In genomic region chr6:137542231-137543152, GRCm38 (mm10) we compare ENCODE assay signal across 10 mouse cellular contexts.
A peak's percentile ranks its signal among the peaks of the same experiment; 100 is the strongest.
DNase-seq lines count a peak whose midpoint lies in the region; ATAC-seq and TF ChIP-seq lines count a peak whose summit lies in the region.
"Had no signal": no experiment of that assay in that cellular context is flagged by ENCODE, and none has a peak within 500 bp of the region (broad histone marks: within the 10 kb centered on the region; RNA-seq: fewer than 3 reads in every experiment).

No protein-coding gene starts in this region.

- H3K4me1 ChIP-seq in E14TG2a.4 (replicated peaks; ENCODE audit: low read depth, low read length): peaks cover 59% of the 10 kb centered on the region
- H3K4me1 ChIP-seq in forebrain, embryonic 13.5 days: peaks cover 23% of the 10 kb centered on the region
- peaks cover 33% of the 10 kb centered on the region for H3K4me1 ChIP-seq in limb, embryonic 12.5 days (replicated peaks)

- 0 out of 2 replicates have a peak overlapping the region, but pooled peaks have one; percentile 40 for H3K27ac ChIP-seq in forebrain, embryonic 13.5 days
- no peak overlapping the region for H3K27ac ChIP-seq in limb, embryonic 12.5 days
- no peak overlapping the region for H3K27ac ChIP-seq in gastrocnemius, adult 2 months

- H3K27me3 ChIP-seq in E14TG2a.4 (ENCODE audit: insufficient read depth, low read length): no peaks in the 10 kb centered on the region
- peaks cover 9% of the 10 kb centered on the region for H3K27me3 ChIP-seq in forebrain, embryonic 13.5 days
- H3K27me3 ChIP-seq in limb, embryonic 12.5 days: no peaks in the 10 kb centered on the region

- WGBS in forebrain, embryonic 13.5 days: 6% methylated on average over 10 of the region's 10 CpGs
- WGBS in limb, embryonic 12.5 days: 15% methylated on average over 10 of the region's 10 CpGs

- peak overlapping the region; percentile 45 for H3K4me3 ChIP-seq in E14TG2a.4 (replicated peaks; ENCODE audit: low read length)
- H3K4me3 ChIP-seq in forebrain, embryonic 13.5 days: no peak overlapping the region
- H3K4me3 ChIP-seq in limb, embryonic 12.5 days (replicated peaks): no peak overlapping the region
- no peak overlapping the region for H3K4me3 ChIP-seq in gastrocnemius, adult 2 months

- H3K9me3 ChIP-seq in E14TG2a.4 (ENCODE audit: low read length): peaks cover 8% of the 10 kb centered on the region
- H3K9me3 ChIP-seq in forebrain, embryonic 13.5 days (replicated peaks): no peaks in the 10 kb centered on the region
- no peaks in the 10 kb centered on the region for H3K9me3 ChIP-seq in limb, embryonic 12.5 days

- no peaks in the 10 kb centered on the region for H3K36me3 ChIP-seq in E14TG2a.4 (ENCODE audit: insufficient read depth, low read length)
- no peaks in the 10 kb centered on the region for H3K36me3 ChIP-seq in forebrain, embryonic 13.5 days (ENCODE audit: poor library complexity, severe bottlenecking)
- H3K36me3 ChIP-seq in limb, embryonic 12.5 days: no peaks in the 10 kb centered on the region

- peak; percentile 30 for DNase-seq in 3T3-L1 (ENCODE audit: low read depth, low spot score)
- no peak for DNase-seq in adrenal gland, postnatal 36 days
- no peak for DNase-seq in adrenal gland, adult 2 months
- DNase-seq in adrenal gland, postnatal 4 days (ENCODE audit: low spot score in 2 of 2): no peak
- no peak for DNase-seq in gastrocnemius, adult 2 months
- DNase-seq: spleen, adult 18-20 months had no signal

- no peak for TF ChIP-seq CTCF in E14TG2a.4 (conservative IDR thresholded peaks at IDR 0.05; ENCODE audit: low read length)
- TF ChIP-seq CTCF in gastrocnemius, adult 2 months (IDR thresholded peaks at IDR 0.05): no peak

- no peak overlapping the region for H3K4me2 ChIP-seq in forebrain, embryonic 13.5 days
- peak overlapping the region; percentile 25; the same call in 1 of the 2 replicates for H3K4me2 ChIP-seq in limb, embryonic 12.5 days

- peak; percentile 83 for ATAC-seq in forebrain, embryonic 13.5 days
- no peak for ATAC-seq in limb, embryonic 12.5 days (ENCODE audit: insufficient number of reproducible peaks, insufficient read depth, low FRiP score, low TSS enrichment, low read depth)
- ATAC-seq: lung, postnatal 0 days had no signal

- H3K9ac ChIP-seq in forebrain, embryonic 13.5 days: no peak overlapping the region
- no peak overlapping the region for H3K9ac ChIP-seq in limb, embryonic 12.5 days (replicated peaks)

- intact Hi-C loops in gastrocnemius, adult 2 months (cut with DNase I): no loop called here
